Mouse (Mus musculus): ENCODE data around the gene Sorcs2.

- TF ChIP-seq CTCF (IDR thresholded peaks at IDR 0.05; ENCODE audit: low read depth) (no peak), EP300 (optimal IDR thresholded peaks at IDR 0.05) (no peak)
These were observed 215.6 kb downstream of the Sorcs2 start for GRCm38 (mm10) chr5:36182326-36182725.

Data from stomach, postnatal 0 days (tissue).